Mouse (Mus musculus) activated CD4-positive, CD25-positive, alpha-beta regulatory T cell, adult 4 months (primary cell): ENCODE measurements at regions not wholly inside any gene's neighbourhood (a gene's known extent, or its start where the extent isn't known, plus 50 kb on each side); places are given as distances from the start of the nearest gene placed in this dataset.
"Not testable (repeated sequence)": the region's sequence is repeated elsewhere in the genome, so short reads cannot be mapped to it uniquely, and the experiment has no call there.

Experiments used
- ATAC-seq: one replicate; pipeline ENCODE4 v1.8.0; 2017

- no peak for ATAC-seq
These were observed 541.5 kb downstream of the Diaph3 start for GRCm38 (mm10) chr14:86599511-86599910.

GRCm38 (mm10) chr14:86588525-86588924, 552.5 kb downstream of the Diaph3 start:
- no peak for ATAC-seq

- ATAC-seq: not testable (repeated sequence)
These were observed 555.1 kb downstream of the Diaph3 start for GRCm38 (mm10) chr14:86585959-86586358.

- ATAC-seq: no peak
These were observed 578.3 kb downstream of the Diaph3 start for GRCm38 (mm10) chr14:86562728-86563127.

GRCm38 (mm10) chr14:86537992-86538391, 603.0 kb downstream of the Diaph3 start:
- ATAC-seq: no peak

- no peak for ATAC-seq
These were observed 604.6 kb downstream of the Diaph3 start for GRCm38 (mm10) chr14:86536341-86537027.

- ATAC-seq: no peak
These were observed 630.6 kb downstream of the Diaph3 start for GRCm38 (mm10) chr14:86510408-86510807.

GRCm38 (mm10) chr14:86509686-86510085, 631.3 kb downstream of the Diaph3 start:
- no peak for ATAC-seq

GRCm38 (mm10) chr14:86506286-86506685, 634.7 kb downstream of the Diaph3 start:
- ATAC-seq: no peak

GRCm38 (mm10) chr14:86490826-86491225, 650.2 kb downstream of the Diaph3 start:
- ATAC-seq: no peak

- ATAC-seq: no peak
These were observed 651.0 kb downstream of the Diaph3 start for GRCm38 (mm10) chr14:86489872-86490631.

- ATAC-seq: no peak
These were observed 651.8 kb downstream of the Diaph3 start for GRCm38 (mm10) chr14:86489044-86489816.

GRCm38 (mm10) chr14:86487285-86487897, 653.6 kb downstream of the Diaph3 start:
- no peak for ATAC-seq

- ATAC-seq: no peak
These were observed 656.8 kb downstream of the Diaph3 start for GRCm38 (mm10) chr14:86484247-86484646.

GRCm38 (mm10) chr14:86473604-86474003, 667.4 kb downstream of the Diaph3 start:
- no peak for ATAC-seq

GRCm38 (mm10) chr14:86470462-86470861, 670.6 kb downstream of the Diaph3 start:
- no peak for ATAC-seq

GRCm38 (mm10) chr14:86467886-86468463, 673.1 kb downstream of the Diaph3 start:
- ATAC-seq: no peak

GRCm38 (mm10) chr14:86463388-86463787, 677.6 kb downstream of the Diaph3 start:
- ATAC-seq: no peak

- ATAC-seq: no peak
These were observed 687.9 kb downstream of the Diaph3 start for GRCm38 (mm10) chr14:86453142-86453541.

GRCm38 (mm10) chr14:86450616-86451015, 690.4 kb downstream of the Diaph3 start:
- ATAC-seq: no peak

GRCm38 (mm10) chr14:86445139-86445538, 695.9 kb downstream of the Diaph3 start:
- ATAC-seq: no peak
